Mouse (Mus musculus) liver, embryonic 13.5 days (tissue): Measurements from ENCODE around the gene A430005L14Rik. TPM values are rescaled to one million over a fixed set of nuclear protein-coding genes. Genes with fewer than 3 reads are reported as not detected.
"Not testable (repeated sequence)": the region's sequence is repeated elsewhere in the genome, so short reads cannot be mapped to it uniquely, and the experiment has no call there.

ENCODE experiments used
- ATAC-seq: fragments of 200-750 bp; cut with Nextera tagmentation; 2 replicates; pipeline ENCODE4 v1.8.0; 2017; ENCODE audit warnings: low read depth, mild to moderate bottlenecking, moderate number of reproducible peaks, moderate library complexity
- DNase-seq: peaks from one replicate; pipeline ENCODE4 v3.0.0; 2022
- H3K27ac ChIP-seq: fragments of 300-500 bp; sonication (generic); 2 replicates; pipeline ENCODE4 v1.5.1; 2015; ENCODE audit warnings: moderate library complexity, mild to moderate bottlenecking, inconsistent platforms
- H3K27me3 ChIP-seq: fragments of 300-500 bp; sonication (generic); 2 replicates; pipeline ENCODE4 v1.6.1; 2015; ENCODE audit warnings: mild to moderate bottlenecking, inconsistent platforms
- H3K36me3 ChIP-seq: fragments of 300-500 bp; sonication (generic); 2 replicates; pipeline ENCODE4 v1.6.1; 2015; ENCODE audit warnings: mild to moderate bottlenecking, inconsistent platforms
- H3K4me1 ChIP-seq: fragments of 300-500 bp; sonication (generic); replicated peaks from 2 replicates; pipeline ENCODE4 v1.6.1; 2015; ENCODE audit warnings: inconsistent platforms
- H3K4me2 ChIP-seq: fragments of 300-500 bp; sonication (generic); 2 replicates; pipeline ENCODE4 v1.6.1; 2015; ENCODE audit warnings: inconsistent platforms, mild to moderate bottlenecking, moderate library complexity
- H3K4me3 ChIP-seq: fragments of 300-500 bp; sonication (generic); replicated peaks from 2 replicates; pipeline ENCODE4 v1.5.1; 2015; ENCODE audit warnings: mild to moderate bottlenecking, inconsistent platforms
- H3K9ac ChIP-seq: fragments of 300-500 bp; sonication (generic); 2 replicates; pipeline ENCODE4 v1.6.1; 2015; ENCODE audit warnings: mild to moderate bottlenecking, inconsistent platforms
- H3K9me3 ChIP-seq: fragments of 300-500 bp; sonication (generic); replicated peaks from 2 replicates; pipeline ENCODE4 v1.6.1; 2016; ENCODE audit warnings: inconsistent platforms
- WGBS: fragments of 180-500 bp; shearing (Covaris S2); methylation state at CpG from one replicate; pipeline ENCODE4 v1.1.7; 2015; ENCODE audit not compliant: insufficient replicate concordance; 5-methylcytosine and 5-hydroxymethylcytosine counted together
- polyA plus RNA-seq: library from polyadenylated mRNA; unstranded; fragments of >200 nt; fragmentation: Nextera tagmentation; extraction: Ambion mirVana; gene quantifications from 2 replicates; pipeline ENCODE4 v1.2.1, GENCODE M21; 2015

Gene A430005L14Rik
- polyA plus RNA-seq: 67.8 and 70.3 TPM in 2 replicates

DNA sequence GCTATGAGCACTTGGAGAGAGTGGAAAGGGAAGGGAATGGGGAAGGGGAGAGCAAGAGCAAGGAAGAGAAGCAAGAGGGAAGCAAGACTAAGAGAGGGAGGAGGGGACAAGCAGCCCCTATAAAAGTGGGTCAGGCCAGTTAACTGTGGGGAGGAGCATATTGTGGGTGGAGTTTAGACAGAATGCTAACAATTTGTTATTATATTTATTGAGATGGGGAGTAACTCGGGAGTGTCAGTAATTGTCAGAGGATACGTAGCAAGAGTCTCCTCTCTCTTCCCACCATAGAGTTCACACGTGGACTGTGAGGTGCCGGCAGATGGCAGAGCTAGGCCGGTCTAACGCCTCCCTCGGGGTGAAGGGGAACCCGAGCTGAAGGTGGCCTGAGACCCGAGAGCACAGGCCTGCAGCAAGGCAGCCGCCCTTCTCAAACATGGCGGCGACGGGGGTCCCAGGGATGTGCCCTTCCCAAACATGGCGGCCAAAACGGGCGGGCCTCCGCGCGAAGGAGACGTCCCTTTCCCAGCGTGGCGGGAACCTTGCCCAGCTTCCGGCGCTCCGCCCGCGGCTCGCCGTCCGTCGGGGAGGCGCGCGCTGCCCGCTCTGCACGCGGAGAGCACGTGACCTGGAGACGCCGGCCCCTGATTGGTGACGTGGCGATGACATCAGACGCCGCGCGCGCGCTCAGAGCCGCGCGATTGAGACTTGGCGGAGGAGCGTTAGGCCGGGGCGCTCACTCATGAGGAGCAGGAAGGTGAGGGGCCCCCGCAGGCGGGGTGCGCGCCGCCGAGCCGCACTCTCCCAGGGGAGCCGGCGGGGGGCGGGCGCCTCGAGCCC, at the start of gene A430005L14Rik:
Gene A430005L14Rik (plus strand): TSS at position 669 of the 837 bp plus-strand sequence.
- peaks cover 23% of the 10 kb centered on the region for H3K4me1 ChIP-seq
- H3K27ac ChIP-seq: peak within 1 kb of the TSS; percentile 94
- peak; percentile 95 for DNase-seq
- H3K36me3 ChIP-seq: peaks cover 25% of the 10 kb centered on the region
- H3K9me3 ChIP-seq: no peaks in the 10 kb centered on the region
- peak within 1 kb of the TSS; percentile 91 for H3K4me2 ChIP-seq
- 2% methylated on average over 67 of the region's 67 CpGs for WGBS
- ATAC-seq: peak; percentile 97
- H3K4me3 ChIP-seq: peak within 1 kb of the TSS; percentile 87
- H3K9ac ChIP-seq: peak within 1 kb of the TSS; percentile 95
- H3K27me3 ChIP-seq: peaks cover 23% of the 10 kb centered on the region

DNA sequence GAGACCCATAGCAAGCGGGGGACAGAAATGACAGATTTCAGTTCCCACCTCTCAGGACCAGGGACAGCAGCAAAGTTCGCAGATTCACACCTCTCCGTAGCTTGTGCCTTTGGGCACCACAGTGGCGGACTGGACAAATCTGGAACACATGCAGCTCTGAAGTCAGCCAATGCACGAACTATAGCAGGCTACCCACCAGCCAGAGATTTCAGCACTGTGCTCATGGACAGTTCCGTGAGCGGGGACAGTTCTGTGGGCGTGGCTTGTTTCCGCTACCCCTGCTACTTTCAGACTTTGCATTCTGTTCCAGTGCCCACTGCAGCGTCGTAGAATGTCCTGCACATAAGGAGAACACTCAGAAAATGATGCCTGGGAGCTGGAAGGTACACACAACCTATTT, 49.5 kb upstream of the A430005L14Rik start:
- no peaks in the 10 kb centered on the region for H3K27me3 ChIP-seq
- H3K27ac ChIP-seq: no peak overlapping the region
- DNase-seq: peak; percentile 8
- 0 out of 2 replicates have a peak, but pooled peaks cover 3% of the 10 kb centered on the region for H3K9me3 ChIP-seq
- H3K9ac ChIP-seq: no peak overlapping the region
- WGBS: 25% methylated on average over 11 of the region's 11 CpGs
- no peaks in the 10 kb centered on the region for H3K36me3 ChIP-seq
- H3K4me2 ChIP-seq: no peak overlapping the region
- ATAC-seq: no peak
- H3K4me1 ChIP-seq: no peaks in the 10 kb centered on the region
- no peak overlapping the region for H3K4me3 ChIP-seq

DNA sequence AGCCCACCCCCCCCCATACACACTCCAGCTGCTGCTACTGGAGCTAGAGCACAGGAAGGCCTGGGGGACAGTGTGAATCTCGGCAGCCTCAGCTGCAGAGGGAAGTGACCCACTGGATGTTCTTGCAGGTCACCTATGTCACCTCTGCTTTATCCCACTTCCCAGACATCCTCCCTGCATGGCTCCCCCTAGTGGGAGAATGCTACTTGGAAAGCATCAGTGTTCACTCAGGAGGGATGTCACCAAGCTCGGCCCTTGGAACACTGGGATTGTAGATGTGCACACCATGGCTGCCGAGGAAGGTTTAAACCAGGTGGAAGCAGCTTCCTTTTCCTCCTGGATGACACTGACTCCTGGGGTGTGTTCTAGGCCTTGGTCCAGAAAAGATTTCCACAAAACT, 43.4 kb upstream of the A430005L14Rik start:
- Histone ChIP-seq H3K4me2 (no peak overlapping the region), H3K9ac (no peak overlapping the region), H3K36me3 (no peaks in the 10 kb centered on the region), H3K4me1 (no peaks in the 10 kb centered on the region), H3K4me3 (no peak overlapping the region), H3K27ac (no peak overlapping the region), H3K9me3 (0 out of 2 replicates have a peak, but pooled peaks cover 3% of the 10 kb centered on the region), H3K27me3 (no peaks in the 10 kb centered on the region)
- ATAC-seq (no peak), DNase-seq (no peak)
- 49% methylated on average over 3 of the region's 3 CpGs for WGBS

DNA sequence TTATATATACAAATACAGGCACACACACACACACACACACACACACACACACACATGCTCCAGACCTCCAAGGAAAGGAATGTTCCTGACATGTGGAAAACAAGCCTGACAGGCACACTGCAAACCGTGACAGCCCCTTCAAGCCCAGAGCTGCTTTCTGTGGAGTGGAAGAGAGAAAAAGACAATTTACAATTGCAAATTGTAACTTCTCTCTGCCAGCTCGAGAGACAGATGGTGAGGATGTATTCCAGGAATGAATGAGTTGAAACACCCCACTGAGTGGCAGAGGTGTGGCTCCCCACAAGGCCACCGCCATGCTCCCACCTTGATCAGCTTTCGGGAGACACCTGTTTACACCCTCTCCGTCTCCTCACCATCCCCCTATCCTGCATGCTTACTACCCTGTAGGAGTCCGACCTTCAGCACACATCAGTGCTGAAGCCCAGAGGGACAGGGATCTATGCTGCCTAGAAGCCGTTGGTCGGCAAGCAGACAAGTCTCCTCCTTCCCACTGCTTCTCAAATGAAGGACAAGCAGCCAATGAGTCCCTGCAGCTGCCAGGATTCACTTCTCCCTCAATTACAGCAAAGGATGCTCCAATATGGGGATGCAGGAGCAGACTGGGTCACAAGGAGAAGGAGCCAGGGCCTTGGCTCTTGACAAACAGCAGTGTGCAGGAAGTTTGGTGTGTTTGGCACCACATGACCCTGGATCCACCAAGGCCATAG, 39.1 kb upstream of the A430005L14Rik start:
- no peak overlapping the region for H3K9ac ChIP-seq
- H3K27ac ChIP-seq: no peak overlapping the region
- no peak overlapping the region for H3K4me2 ChIP-seq
- H3K36me3 ChIP-seq: no peaks in the 10 kb centered on the region
- no peaks in the 10 kb centered on the region for H3K27me3 ChIP-seq
- no peaks in the 10 kb centered on the region for H3K9me3 ChIP-seq
- no peak overlapping the region for H3K4me3 ChIP-seq
- ATAC-seq (no peak), DNase-seq (no peak)
- WGBS: 32% methylated on average over 8 of the region's 8 CpGs
- no peaks in the 10 kb centered on the region for H3K4me1 ChIP-seq

DNA sequence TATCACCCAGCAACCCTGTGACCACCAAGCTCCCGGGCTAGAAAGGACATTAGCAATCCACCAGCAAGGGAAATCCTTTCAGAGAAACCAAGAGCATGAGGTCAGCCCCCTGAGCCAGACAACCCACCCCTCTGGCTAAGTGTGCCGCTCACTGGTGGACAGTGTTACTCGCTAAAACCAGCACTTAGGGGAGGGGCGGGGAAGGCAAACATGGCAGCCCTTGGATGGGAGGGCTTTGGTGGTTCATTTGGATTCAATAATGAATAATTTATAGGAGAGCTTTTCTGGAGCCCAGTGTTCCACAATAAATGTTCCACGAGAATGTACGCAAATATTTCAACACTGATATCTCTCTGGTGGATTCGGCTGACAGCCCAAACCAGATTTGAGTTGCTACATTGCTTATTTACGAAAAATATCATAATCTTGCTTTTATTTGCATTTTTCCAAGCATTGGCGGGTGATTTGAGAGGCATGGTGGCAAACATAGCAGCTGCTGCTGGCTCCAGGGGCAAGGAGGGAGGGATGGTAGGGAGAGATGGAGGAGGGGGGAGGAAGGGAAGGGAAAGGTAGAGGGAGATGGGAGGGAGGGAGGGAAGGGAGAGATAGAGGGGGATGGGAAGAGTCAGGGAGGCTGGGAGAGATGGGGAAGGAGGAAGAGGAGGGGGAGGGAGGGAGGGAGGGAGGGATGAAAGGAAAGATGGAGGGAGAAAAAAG, 36.4 kb upstream of the A430005L14Rik start:
- H3K4me2 ChIP-seq: no peak overlapping the region
- no peak overlapping the region for H3K27ac ChIP-seq
- no peaks in the 10 kb centered on the region for H3K9me3 ChIP-seq
- no peaks in the 10 kb centered on the region for H3K27me3 ChIP-seq
- DNase-seq: no peak
- no peak overlapping the region for H3K9ac ChIP-seq
- H3K4me3 ChIP-seq: no peak overlapping the region
- WGBS: 55% methylated on average over 9 of the region's 9 CpGs
- H3K36me3 ChIP-seq: no peaks in the 10 kb centered on the region
- no peak for ATAC-seq
- no peaks in the 10 kb centered on the region for H3K4me1 ChIP-seq

DNA sequence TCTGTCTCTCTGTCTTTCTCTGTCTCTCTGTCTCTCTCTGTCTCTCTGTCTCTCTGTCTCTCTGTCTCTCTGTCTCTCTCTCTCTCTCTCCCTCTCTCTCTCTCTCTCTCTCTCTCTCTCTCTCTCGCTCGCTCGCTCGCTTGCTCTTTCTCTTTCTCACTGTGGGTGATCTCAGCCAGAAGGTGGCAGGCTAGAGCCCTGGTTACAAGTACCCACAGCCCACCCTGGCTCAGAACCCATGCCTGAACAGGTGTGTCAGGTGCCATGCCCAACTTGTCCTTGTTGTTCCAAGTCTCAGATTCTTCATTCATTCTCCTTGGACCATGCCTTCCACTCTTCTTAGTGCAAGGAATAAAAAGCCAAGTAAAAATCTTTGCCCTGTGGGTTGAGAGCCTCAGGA, 34.9 kb upstream of the A430005L14Rik start:
- not testable (repeated sequence) for H3K27me3 ChIP-seq, H3K9ac ChIP-seq, H3K4me2 ChIP-seq, H3K36me3 ChIP-seq, H3K9me3 ChIP-seq, H3K4me1 ChIP-seq, H3K4me3 ChIP-seq, H3K27ac ChIP-seq, DNase-seq, ATAC-seq
- 31% methylated on average over 4 of the region's 4 CpGs for WGBS

DNA sequence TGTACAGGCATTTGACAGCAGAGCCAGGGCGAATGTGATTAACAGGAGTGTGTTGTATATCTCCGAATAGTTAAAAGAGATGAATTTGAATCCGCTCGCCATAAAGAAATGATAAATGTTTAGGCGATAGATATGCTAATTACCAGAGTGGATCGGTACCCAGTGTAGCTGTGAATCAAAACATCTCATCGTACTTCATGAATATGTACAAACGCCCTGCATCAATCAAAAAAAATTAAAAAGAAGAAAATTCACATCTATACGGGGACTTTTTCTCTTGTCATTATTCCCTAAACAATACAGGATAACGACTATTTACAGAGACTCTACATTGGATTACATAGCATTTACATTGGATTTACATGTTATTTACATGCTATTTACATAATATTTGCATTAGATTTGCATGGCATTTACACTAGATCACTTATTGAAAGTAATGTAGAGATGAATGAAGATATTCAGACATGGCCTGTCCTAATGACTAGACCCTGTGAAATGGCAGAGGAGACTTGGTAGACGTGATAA, 28.2 kb upstream of the A430005L14Rik start:
- ATAC-seq (no peak), DNase-seq (no peak)
- H3K9ac ChIP-seq: no peak overlapping the region
- H3K4me1 ChIP-seq: no peaks in the 10 kb centered on the region
- H3K4me2 ChIP-seq: no peak overlapping the region
- H3K27me3 ChIP-seq: no peaks in the 10 kb centered on the region
- H3K4me3 ChIP-seq: no peak overlapping the region
- 70% methylated on average over 11 of the region's 11 CpGs for WGBS
- H3K9me3 ChIP-seq: no peaks in the 10 kb centered on the region
- no peaks in the 10 kb centered on the region for H3K36me3 ChIP-seq
- H3K27ac ChIP-seq: no peak overlapping the region

DNA sequence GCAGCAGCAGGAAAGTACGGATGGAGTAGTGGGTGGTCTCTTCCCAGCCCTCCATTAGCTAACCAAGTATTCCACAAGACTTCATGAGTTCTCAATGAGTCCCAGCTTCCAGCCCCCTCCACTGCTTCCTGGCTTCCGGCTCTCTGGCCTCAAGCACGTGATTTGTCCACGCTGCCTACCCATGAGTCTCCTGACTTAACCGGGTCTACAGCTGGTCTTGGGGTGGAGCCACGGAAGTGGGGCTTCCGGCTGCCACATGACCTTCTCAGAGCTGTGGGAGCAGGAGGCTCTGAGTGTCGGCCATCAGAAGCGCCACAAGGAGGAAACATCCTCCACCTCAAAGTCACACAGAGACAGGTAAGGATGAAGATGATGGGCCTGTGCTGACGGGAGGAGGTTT, 27.6 kb upstream of the A430005L14Rik start:
- Histone ChIP-seq H3K36me3 (no peaks in the 10 kb centered on the region), H3K4me3 (no peak overlapping the region), H3K27me3 (no peaks in the 10 kb centered on the region), H3K9ac (no peak overlapping the region), H3K9me3 (no peaks in the 10 kb centered on the region), H3K4me1 (no peaks in the 10 kb centered on the region), H3K27ac (no peak overlapping the region), H3K4me2 (no peak overlapping the region)
- ATAC-seq (no peak), DNase-seq (no peak)
- WGBS: 51% methylated on average over 10 of the region's 10 CpGs

DNA sequence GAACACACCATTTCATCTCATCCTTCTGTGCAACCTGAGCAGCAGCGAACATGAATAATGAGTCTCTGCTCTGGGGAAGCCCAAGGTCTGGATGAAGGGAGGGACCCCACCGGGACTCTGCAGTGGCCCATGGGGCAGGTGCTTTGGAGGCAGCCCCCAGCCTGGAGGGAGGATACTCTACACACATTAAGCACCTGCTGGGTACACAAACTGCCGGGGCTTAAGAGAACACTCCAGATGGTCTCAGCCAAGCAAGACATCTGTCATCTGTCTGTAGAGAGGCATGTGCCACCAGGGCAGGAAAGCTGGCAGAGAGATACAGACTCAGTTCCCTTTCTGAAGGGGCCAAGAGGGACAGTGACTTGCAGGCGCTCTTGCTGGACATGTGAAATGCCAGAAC, 27.1 kb upstream of the A430005L14Rik start:
- no peak overlapping the region for H3K4me2 ChIP-seq
- no peak overlapping the region for H3K9ac ChIP-seq
- no peaks in the 10 kb centered on the region for H3K36me3 ChIP-seq
- H3K27me3 ChIP-seq: no peaks in the 10 kb centered on the region
- no peak overlapping the region for H3K27ac ChIP-seq
- ATAC-seq (no peak), DNase-seq (no peak)
- H3K4me3 ChIP-seq: no peak overlapping the region
- WGBS: 53% methylated on average over 4 of the region's 4 CpGs
- no peaks in the 10 kb centered on the region for H3K4me1 ChIP-seq
- no peaks in the 10 kb centered on the region for H3K9me3 ChIP-seq

DNA sequence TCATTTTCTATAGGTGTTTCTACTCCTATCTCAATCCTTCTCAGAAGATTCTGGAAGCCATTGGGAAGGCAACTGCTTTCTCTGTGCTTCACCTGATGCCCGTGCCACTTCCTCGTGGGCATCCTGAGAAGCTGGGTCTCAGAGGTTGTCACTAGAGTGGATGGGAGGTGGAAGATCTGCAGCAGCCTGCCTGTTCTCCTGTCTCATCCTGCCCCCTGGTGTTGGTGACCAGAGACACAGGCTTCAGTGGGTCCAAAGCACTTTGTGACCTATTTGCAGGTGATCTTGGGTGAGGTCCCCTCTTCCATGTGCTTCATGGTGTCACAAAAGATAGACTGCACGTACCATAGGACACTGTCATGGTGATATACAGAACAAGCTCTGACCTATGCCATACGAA, 13.8 kb upstream of the A430005L14Rik start:
- DNase-seq (peak; percentile 6), ATAC-seq (no peak)
- H3K4me3 ChIP-seq: no peak overlapping the region
- no peak overlapping the region for H3K27ac ChIP-seq
- H3K9me3 ChIP-seq: no peaks in the 10 kb centered on the region
- H3K4me2 ChIP-seq: no peak overlapping the region
- peaks cover 4% of the 10 kb centered on the region for H3K4me1 ChIP-seq
- WGBS: 36% methylated on average over 4 of the region's 4 CpGs
- H3K36me3 ChIP-seq: no peaks in the 10 kb centered on the region
- no peak overlapping the region for H3K9ac ChIP-seq
- H3K27me3 ChIP-seq: peaks cover 31% of the 10 kb centered on the region

DNA sequence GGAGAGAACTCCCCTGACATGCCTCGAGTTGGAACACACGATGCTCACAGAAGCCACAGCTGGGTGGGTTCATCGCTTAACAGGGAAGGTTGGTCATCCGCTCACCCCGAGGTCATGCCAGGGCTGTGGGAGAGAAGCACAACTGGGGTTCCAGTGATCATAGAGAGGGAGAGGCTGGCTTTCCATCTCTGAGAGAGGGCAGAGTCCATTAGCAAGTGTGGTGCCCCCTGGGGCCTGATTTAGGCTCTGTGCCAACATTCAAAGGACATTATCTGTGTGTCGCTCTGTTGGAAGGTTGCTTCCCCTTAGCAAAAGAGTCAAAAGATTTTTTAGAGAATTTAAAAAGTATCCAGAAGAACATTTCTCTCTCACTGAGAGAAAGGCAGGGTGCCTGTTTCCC, 12.8 kb upstream of the A430005L14Rik start:
- H3K36me3 ChIP-seq: no peaks in the 10 kb centered on the region
- no peak overlapping the region for H3K9ac ChIP-seq
- DNase-seq: no peak
- peaks cover 4% of the 10 kb centered on the region for H3K4me1 ChIP-seq
- no peak overlapping the region for H3K4me3 ChIP-seq
- ATAC-seq: no peak
- H3K27me3 ChIP-seq: peaks cover 31% of the 10 kb centered on the region
- H3K27ac ChIP-seq: no peak overlapping the region
- WGBS: 48% methylated on average over 6 of the region's 6 CpGs
- no peak overlapping the region for H3K4me2 ChIP-seq
- H3K9me3 ChIP-seq: no peaks in the 10 kb centered on the region
